In genomic region chr3:108291036-108291799, GRCm38 (mm10) we compare ENCODE assay signal across 15 mouse cellular contexts. TPM values are rescaled to one million over a fixed set of nuclear protein-coding genes. Genes with fewer than 3 reads are reported as not detected.
A peak's percentile ranks its signal among the peaks of the same experiment; 100 is the strongest.
DNase-seq lines count a peak whose midpoint lies in the region; ATAC-seq and TF ChIP-seq lines count a peak whose summit lies in the region.
"Had no signal": no experiment of that assay in that cellular context is flagged by ENCODE, and none has a peak within 500 bp of the region (broad histone marks: within the 10 kb centered on the region; RNA-seq: fewer than 3 reads in every experiment).

No protein-coding gene starts in this region.

- WGBS in kidney, embryonic 14.5 days, result 64% methylated on average over 17 of the region's 17 CpGs
- WGBS in lung, embryonic 16.5 days, result 54% methylated on average over 17 of the region's 17 CpGs

- ATAC-seq in kidney, embryonic 14.5 days (ENCODE audit: low FRiP score, low TSS enrichment), result no peak
- no peak for ATAC-seq in lung, embryonic 16.5 days (ENCODE audit: low read depth)
- ATAC-seq in frontal cortex, adult (ENCODE audit: low TSS enrichment), result no peak
- ATAC-seq: midbrain, embryonic 13.5 days had no signal

- H3K27me3 ChIP-seq in kidney, embryonic 14.5 days (ENCODE audit: control insufficient read depth, insufficient read depth, low read length), result no peaks in the 10 kb centered on the region
- no peaks in the 10 kb centered on the region for H3K27me3 ChIP-seq in lung, embryonic 16.5 days (ENCODE audit: control insufficient read depth, insufficient read depth, low read depth, low read length)
- H3K27me3 ChIP-seq: heart, embryonic 15.5 days; midbrain, embryonic 13.5 days; neural tube, embryonic 12.5 days had no signal

- H3K4me1 ChIP-seq in kidney, embryonic 14.5 days (ENCODE audit: control insufficient read depth, insufficient read depth, low read length), result peaks cover 49% of the 10 kb centered on the region
- H3K4me1 ChIP-seq in ES-E14 (ENCODE audit: control insufficient read depth in 2 of 2, insufficient read depth in 2 of 2, low read length in 2 of 2, poor library complexity in 1 of 2), result peaks cover 4 to 20% of the 10 kb centered on the region in 2 experiments; a peak in 3 of 4 replicates
- H3K4me1 ChIP-seq in brown adipose tissue, adult 24 weeks (ENCODE audit: control insufficient read depth, insufficient read depth, insufficient read length, low read length), result peaks cover 48% of the 10 kb centered on the region
- H3K4me1 ChIP-seq in lung, embryonic 16.5 days (replicated peaks; ENCODE audit: control insufficient read depth, insufficient read depth, low read length), result peaks cover 77% of the 10 kb centered on the region

- H3K9me3 ChIP-seq in kidney, embryonic 14.5 days (ENCODE audit: control insufficient read depth, low read length), result no peaks in the 10 kb centered on the region
- no peaks in the 10 kb centered on the region for H3K9me3 ChIP-seq in ES-E14 (ENCODE audit: control insufficient read depth, insufficient read depth, low read depth, low read length)
- no peaks in the 10 kb centered on the region for H3K9me3 ChIP-seq in lung, embryonic 16.5 days (ENCODE audit: control insufficient read depth, low read length)
- H3K9me3 ChIP-seq: heart, embryonic 15.5 days; liver, embryonic 15.5 days; midbrain, embryonic 13.5 days; neural tube, embryonic 12.5 days had no signal

- H3K9ac ChIP-seq in kidney, embryonic 14.5 days (ENCODE audit: low read depth, low read length), result no peak overlapping the region
- no peak overlapping the region for H3K9ac ChIP-seq in ES-E14 (ENCODE audit: insufficient read depth, low read depth, low read length, poor library complexity, severe bottlenecking)
- H3K9ac ChIP-seq in lung, embryonic 16.5 days (ENCODE audit: low read length), result no peak overlapping the region
- H3K9ac ChIP-seq: heart, embryonic 15.5 days; liver, embryonic 15.5 days; midbrain, embryonic 13.5 days; neural tube, embryonic 12.5 days had no signal

- in situ Hi-C loops in ES-E14 (cut with MboI; ENCODE audit: low sequenced_read_pairs in 2 of 2, unreplicated experiment in 2 of 2), result no loop called here

- no peak overlapping the region for H3K4me2 ChIP-seq in kidney, embryonic 14.5 days (replicated peaks; ENCODE audit: low read depth, low read length)
- H3K4me2 ChIP-seq in lung, embryonic 16.5 days (ENCODE audit: low read depth, low read length), result peak overlapping the region; percentile 12; the same call in 1 of the 2 replicates
- H3K4me2 ChIP-seq: heart, embryonic 15.5 days; liver, embryonic 15.5 days; midbrain, embryonic 13.5 days; neural tube, embryonic 12.5 days had no signal

- no peak overlapping the region for H3K4me3 ChIP-seq in kidney, embryonic 14.5 days (ENCODE audit: low read length)
- H3K4me3 ChIP-seq in ES-E14 (ENCODE audit: insufficient read depth in 1 of 2, low read depth in 1 of 2, low read length in 2 of 2, poor library complexity in 1 of 2, severe bottlenecking in 1 of 2), result no peak overlapping the region
- no peak overlapping the region for H3K4me3 ChIP-seq in brown adipose tissue, adult 24 weeks (ENCODE audit: insufficient read depth, low read depth, low read length)
- no peak overlapping the region for H3K4me3 ChIP-seq in lung, embryonic 16.5 days (ENCODE audit: low read length)
- H3K4me3 ChIP-seq: heart, embryonic 15.5 days; liver, embryonic 15.5 days; midbrain, embryonic 13.5 days; neural tube, embryonic 12.5 days had no signal

- H3K27ac ChIP-seq in kidney, embryonic 14.5 days (ENCODE audit: low read depth, low read length), result no peak overlapping the region
- H3K27ac ChIP-seq in ES-E14 (ENCODE audit: insufficient read depth, low read depth, low read length, poor library complexity, severe bottlenecking), result 0 out of 2 replicates have a peak overlapping the region, but pooled peaks have one; percentile 5
- peak overlapping the region; percentile 48; the same call in 1 of the 2 replicates for H3K27ac ChIP-seq in brown adipose tissue, adult 24 weeks (replicated peaks; ENCODE audit: low read depth, low read length)
- peak overlapping the region; percentile 60 for H3K27ac ChIP-seq in lung, embryonic 16.5 days (ENCODE audit: low read length)
- H3K27ac ChIP-seq: heart, embryonic 15.5 days; liver, embryonic 15.5 days; midbrain, embryonic 13.5 days; neural tube, embryonic 12.5 days had no signal

- no peaks in the 10 kb centered on the region for H3K36me3 ChIP-seq in kidney, embryonic 14.5 days (ENCODE audit: control insufficient read depth, insufficient read depth, low read length)
- H3K36me3 ChIP-seq in ES-E14 (ENCODE audit: control insufficient read depth, insufficient read depth, low read length, poor library complexity, severe bottlenecking), result no peaks in the 10 kb centered on the region
- H3K36me3 ChIP-seq in lung, embryonic 16.5 days (ENCODE audit: control insufficient read depth, insufficient read depth, low read length), result no peaks in the 10 kb centered on the region
- H3K36me3 ChIP-seq: heart, embryonic 15.5 days; liver, embryonic 15.5 days; neural tube, embryonic 12.5 days had no signal

- peak; percentile 69 for DNase-seq in kidney, adult 11 months
- DNase-seq in ES-E14 (ENCODE audit: low read depth, low spot score), result peak; percentile 33
- no peak for DNase-seq in thymus, postnatal 4 days
- no peak for DNase-seq in right cerebral cortex, postnatal 36 days (ENCODE audit: low spot score in 2 of 2)
- DNase-seq: cerebellum, adult 9-10 months; embryo, embryonic 11 days; thymus, adult 18-20 months had no signal

TF ChIP-seq in ES-E14, 5 proteins besides CTCF, POLR2A, EP300 and RAD21:
- TF ChIP-seq ZC3H11A (IDR thresholded peaks at IDR 0.05; ENCODE audit: borderline replicate concordance, low read depth, low read length) (no peak), CHD2 (IDR thresholded peaks at IDR 0.05; ENCODE audit: low read depth, low read length) (no peak)

RNA-seq across cellular contexts. Expression of gene Sort1, which starts 7.3 kb away (rescaled TPM):
- 10.0 and 17.8 TPM in 2 replicates for polyA plus RNA-seq in kidney, embryonic 14.5 days (2014; fragmentation: Nextera tagmentation; extraction: Ambion mirVana)
- 21.2 and 30.5 TPM in 2 replicates for total RNA-seq in ES-E14 (2012; rRNA removed)
- 53.0 and 68.1 TPM in 2 replicates for polyA plus RNA-seq in brown adipose tissue, adult 24 weeks (2012; ENCODE audit: insufficient read depth, insufficient read length, missing spikeins)
- polyA plus RNA-seq in lung, embryonic 16.5 days (2015; fragmentation: Nextera tagmentation; extraction: Ambion mirVana), result 13.7 and 14.3 TPM in 2 replicates

RNA-seq across cellular contexts. Expression of gene Psma5, which starts 34.5 kb away (rescaled TPM):
- 327 and 365 TPM in 2 replicates for polyA plus RNA-seq in kidney, embryonic 14.5 days (2014; fragmentation: Nextera tagmentation; extraction: Ambion mirVana)
- 172 and 248 TPM in 2 replicates for total RNA-seq in ES-E14 (2012; rRNA removed)
- 99.2 and 140 TPM in 2 replicates for polyA plus RNA-seq in brown adipose tissue, adult 24 weeks (2012; ENCODE audit: insufficient read depth, insufficient read length, missing spikeins)
- 254 and 275 TPM in 2 replicates for polyA plus RNA-seq in lung, embryonic 16.5 days (2015; fragmentation: Nextera tagmentation; extraction: Ambion mirVana)

Comparison
In these comparisons a context has a peak if more than half of its experiments do, and no peak if none do; other contexts are left out.
1. DNase-seq: peak in kidney, adult 11 months (single experiment) and ES-E14 (single experiment); none in thymus, postnatal 4 days (single experiment) and right cerebral cortex, postnatal 36 days (0 of 2).